Mouse (Mus musculus) forebrain, embryonic 10.5 days (tissue): ENCODE results near the gene Appl1. TPM values are rescaled to one million over a fixed set of nuclear protein-coding genes. Genes with fewer than 3 reads are reported as not detected.

Experiments used
- DNase-seq: peaks from one replicate; pipeline ENCODE4 v3.0.0-alpha.2; 2017; ENCODE audit warnings: low spot score; ENCODE audit errors: extremely low spot score
- H3K27ac ChIP-seq: fragments of 300-500 bp; sonication (generic); 2 replicates; pipeline ENCODE4 v1.5.1; 2016; ENCODE audit warnings: mild to moderate bottlenecking
- H3K27me3 ChIP-seq: fragments of 300-500 bp; sonication (generic); 2 replicates; pipeline ENCODE4 v1.6.1; 2016; ENCODE audit warnings: mild to moderate bottlenecking; ENCODE audit not compliant: poor library complexity, severe bottlenecking
- H3K36me3 ChIP-seq: fragments of 300-500 bp; sonication (generic); replicated peaks from 2 replicates; pipeline ENCODE4 v1.6.1; 2016; ENCODE audit warnings: mild to moderate bottlenecking, moderate library complexity
- H3K4me1 ChIP-seq: fragments of 300-500 bp; sonication (generic); 2 replicates; pipeline ENCODE4 v1.6.1; 2016
- H3K4me3 ChIP-seq: fragments of 300-500 bp; sonication (generic); 2 replicates; pipeline ENCODE4 v1.5.1; 2016; ENCODE audit warnings: mild to moderate bottlenecking, moderate library complexity
- H3K9me3 ChIP-seq: fragments of 300-500 bp; sonication (generic); 2 replicates; pipeline ENCODE4 v1.6.1; 2016; ENCODE audit warnings: mild to moderate bottlenecking, moderate library complexity
- WGBS: fragments of 180-500 bp; shearing (Covaris S2); methylation state at CpG from one replicate; pipeline ENCODE4 v1.1.7; 2016; 5-methylcytosine and 5-hydroxymethylcytosine counted together
- polyA plus RNA-seq: library from polyadenylated mRNA; unstranded; fragments of >200 nt; fragmentation: Nextera tagmentation; extraction: Ambion mirVana; gene quantifications from 2 replicates; pipeline ENCODE4 v1.2.1, GENCODE M21; 2016

The Appl1 gene
- polyA plus RNA-seq, 1 experiment from 2014 or later, result 33.8 TPM

DNA sequence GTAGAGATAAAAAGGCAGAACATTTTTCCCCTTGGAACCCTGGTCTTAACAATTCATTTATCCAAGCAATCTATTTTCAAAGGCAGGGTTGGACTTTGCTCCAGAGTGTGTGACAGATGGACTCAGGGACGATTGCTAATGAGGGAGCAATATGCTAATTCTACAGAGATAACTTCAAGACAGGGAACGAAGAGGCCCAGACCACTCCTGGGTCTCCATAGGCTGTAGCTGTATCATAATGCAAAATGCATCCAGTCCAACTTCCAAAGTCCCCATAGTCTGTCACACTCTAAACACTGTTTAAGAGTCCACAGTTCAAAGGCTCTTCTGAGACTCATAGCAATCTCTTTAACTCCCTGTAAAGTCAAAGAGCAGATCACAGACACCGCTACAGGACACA lies 83.8 kb downstream of the Appl1 start:
- WGBS, result 85% methylated on average over 3 of the region's 3 CpGs
- Histone ChIP-seq H3K4me1 (no peaks in the 10 kb centered on the region), H3K27ac (no peak overlapping the region), H3K36me3 (no peaks in the 10 kb centered on the region), H3K4me3 (no peak overlapping the region), H3K27me3 (no peaks in the 10 kb centered on the region), H3K9me3 (no peaks in the 10 kb centered on the region)
- no peak for DNase-seq

DNA sequence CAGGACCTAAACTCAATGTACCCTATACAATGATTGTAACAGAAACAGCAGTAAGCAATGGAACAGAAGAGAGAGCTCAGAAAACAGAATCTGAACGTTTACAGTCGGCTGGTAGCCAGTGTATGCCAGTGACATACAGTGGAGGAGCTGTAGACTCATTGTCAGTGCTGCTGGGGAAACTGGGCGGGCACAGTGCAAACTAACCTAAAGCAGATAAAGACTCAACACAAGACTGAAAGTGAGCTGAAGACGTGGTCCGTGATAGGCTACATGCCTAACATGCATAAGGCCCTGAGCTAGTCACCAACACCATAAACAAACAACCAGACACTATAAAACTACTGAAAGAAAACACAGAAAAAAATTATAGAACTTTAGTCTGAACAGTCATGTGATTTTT lies 89.3 kb downstream of the Appl1 start:
- Histone ChIP-seq H3K27ac (no peak overlapping the region), H3K36me3 (no peaks in the 10 kb centered on the region), H3K27me3 (no peaks in the 10 kb centered on the region), H3K4me3 (no peak overlapping the region), H3K4me1 (no peaks in the 10 kb centered on the region), H3K9me3 (no peaks in the 10 kb centered on the region)
- WGBS, result 85% methylated on average over 5 of the region's 5 CpGs
- DNase-seq, result no peak

DNA sequence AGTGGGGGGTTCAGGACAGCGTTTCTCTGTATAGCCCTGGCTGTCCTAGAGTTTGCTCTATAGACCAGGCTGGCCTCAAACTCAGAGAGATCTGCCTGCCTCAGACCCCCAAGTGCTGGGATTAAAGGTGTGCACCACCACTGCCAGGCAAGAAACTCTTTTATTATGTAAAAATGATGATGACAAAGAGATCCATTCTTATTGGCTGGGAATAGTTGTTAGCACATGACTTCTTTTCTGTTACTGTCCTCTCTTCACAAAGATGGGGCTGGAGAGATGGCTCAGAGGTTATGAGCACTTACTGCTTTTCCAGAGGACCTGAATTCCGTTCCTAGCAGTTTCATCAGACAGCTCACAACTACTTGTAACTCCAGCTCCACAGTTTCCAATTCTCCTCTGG lies 91.1 kb downstream of the Appl1 start:
- H3K36me3 ChIP-seq, result no peaks in the 10 kb centered on the region
- no peak overlapping the region for H3K4me3 ChIP-seq
- no peaks in the 10 kb centered on the region for H3K4me1 ChIP-seq
- no peak for DNase-seq
- H3K27me3 ChIP-seq, result no peaks in the 10 kb centered on the region
- 80% methylated on average over 2 of the region's 2 CpGs for WGBS
- H3K9me3 ChIP-seq, result no peaks in the 10 kb centered on the region
- H3K27ac ChIP-seq, result no peak overlapping the region

DNA sequence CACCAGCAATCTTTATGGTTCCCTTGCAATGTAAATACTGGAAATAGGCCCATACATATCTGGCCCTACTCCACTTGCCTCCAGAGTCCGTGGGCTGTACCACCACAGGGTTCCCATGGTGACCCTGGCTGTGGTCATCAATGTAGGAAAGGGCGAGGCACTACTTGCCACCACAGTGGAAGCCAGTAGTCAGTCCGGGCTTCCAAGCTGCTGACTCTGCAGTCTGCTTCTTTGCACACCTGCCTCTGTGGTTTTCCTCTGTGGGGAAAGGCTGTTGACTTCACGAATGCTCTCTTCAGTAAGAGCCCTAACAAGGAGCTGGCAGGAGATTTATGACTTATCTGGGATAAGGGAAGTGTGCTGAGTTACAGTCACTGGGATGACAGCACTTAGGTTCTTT lies 92.3 kb downstream of the Appl1 start:
- no peaks in the 10 kb centered on the region for H3K9me3 ChIP-seq
- no peak for DNase-seq
- WGBS, result 83% methylated on average over 4 of the region's 4 CpGs

More for the DNA sequence above, 92.3 kb downstream of the Appl1 start:
- no peak overlapping the region for H3K27ac ChIP-seq
- H3K4me1 ChIP-seq, result no peaks in the 10 kb centered on the region
- no peaks in the 10 kb centered on the region for H3K36me3 ChIP-seq
- H3K4me3 ChIP-seq, result no peak overlapping the region
- no peaks in the 10 kb centered on the region for H3K27me3 ChIP-seq

Other genes starting within 250 kb of the Appl1 start
- 0.23 TPM in 1 of 2 replicates, not detected in the other for gene Asb14, start 76.7 kb downstream of the Appl1 start, polyA plus RNA-seq
- gene Hesx1, start 23.2 kb upstream of the Appl1 start, polyA plus RNA-seq, result 0.80 and 1.3 TPM in 2 replicates
- 7.4 and 9.6 TPM in 2 replicates for gene Il17rd, start 67.7 kb upstream of the Appl1 start, polyA plus RNA-seq
- 1.6 and 2.4 TPM in 2 replicates for gene Arhgef3, start 143.7 kb upstream of the Appl1 start, polyA plus RNA-seq